Mouse (Mus musculus) hindbrain, embryonic 11.5 days (tissue): Measurements from ENCODE around the gene Hadh. TPM values are rescaled to one million over a fixed set of nuclear protein-coding genes. Genes with fewer than 3 reads are reported as not detected.

Source experiments
- ATAC-seq: fragments of 200-750 bp; cut with Nextera tagmentation; 2 replicates; pipeline ENCODE4 v1.8.0; 2017; ENCODE audit warnings: mild to moderate bottlenecking, moderate TSS enrichment, moderate library complexity; ENCODE audit not compliant: low FRiP score
- DNase-seq: peaks from one replicate; pipeline ENCODE4 v3.0.0-alpha.2; 2015; ENCODE audit warnings: low spot score
- H3K27ac ChIP-seq: fragments of 300-500 bp; sonication (generic); 2 replicates; pipeline ENCODE4 v1.5.1; 2014; ENCODE audit warnings: mild to moderate bottlenecking, low read depth, low read length
- H3K27me3 ChIP-seq: fragments of 300-500 bp; sonication (generic); 2 replicates; pipeline ENCODE4 v1.6.1; 2014; ENCODE audit warnings: mild to moderate bottlenecking, low read length, moderate library complexity, mixed read lengths; ENCODE audit not compliant: control insufficient read depth, insufficient read depth
- H3K36me3 ChIP-seq: fragments of 300-500 bp; sonication (generic); 2 replicates; pipeline ENCODE4 v1.6.1; 2014; ENCODE audit warnings: mild to moderate bottlenecking, low read length, moderate library complexity, mixed read lengths; ENCODE audit not compliant: control insufficient read depth, insufficient read depth
- H3K4me1 ChIP-seq: fragments of 300-500 bp; sonication (generic); replicated peaks from 2 replicates; pipeline ENCODE4 v1.6.1; 2014; ENCODE audit warnings: low read length, mixed read lengths; ENCODE audit not compliant: control insufficient read depth, insufficient read depth
- H3K4me2 ChIP-seq: fragments of 300-500 bp; sonication (generic); replicated peaks from 2 replicates; pipeline ENCODE4 v1.6.1; 2014; ENCODE audit warnings: mild to moderate bottlenecking, low read depth, low read length
- H3K4me3 ChIP-seq: fragments of 300-500 bp; sonication (generic); 2 replicates; pipeline ENCODE4 v1.5.1; 2014; ENCODE audit warnings: low read depth, low read length
- H3K9ac ChIP-seq: fragments of 300-500 bp; sonication (generic); 2 replicates; pipeline ENCODE4 v1.6.1; 2014; ENCODE audit warnings: low read depth, low read length
- H3K9me3 ChIP-seq: fragments of 300-500 bp; sonication (generic); 2 replicates; pipeline ENCODE4 v1.6.1; 2016; ENCODE audit warnings: low read length; ENCODE audit not compliant: control insufficient read depth
- WGBS: fragments of 180-500 bp; shearing (Covaris S2); extraction: QIAGEN DNeasy Blood & Tissue Kit; methylation state at CpG from one replicate; pipeline ENCODE4 v1.1.7; 2014; 5-methylcytosine and 5-hydroxymethylcytosine counted together
- polyA plus RNA-seq: library from polyadenylated mRNA; unstranded; fragments of >200 nt; fragmentation: Nextera tagmentation; extraction: Ambion mirVana; gene quantifications from 2 replicates; pipeline ENCODE4 v1.2.1, GENCODE M21; 2014

Hadh gene
- polyA plus RNA-seq, 1 experiment from 2014 or later: 60.4 TPM

DNA sequence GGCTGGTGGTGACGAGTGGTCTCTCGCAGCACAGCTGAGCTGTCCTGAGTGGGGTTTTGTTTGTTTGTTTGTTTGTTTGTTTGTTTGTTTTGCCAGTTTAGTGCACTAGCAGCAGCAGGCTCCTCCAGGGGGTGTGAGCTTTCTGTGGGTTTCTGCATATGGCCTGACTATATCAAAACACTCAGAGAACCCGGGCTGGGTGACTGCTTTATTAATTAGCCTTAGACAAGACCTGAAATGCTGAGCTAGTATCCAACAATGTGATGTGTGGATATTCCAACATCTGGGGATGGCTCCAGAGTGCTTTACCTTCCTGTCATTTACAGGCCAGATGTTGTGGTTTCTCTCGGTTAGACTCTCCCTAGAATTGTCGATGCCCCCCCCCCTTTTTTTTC lies 31.4 kb upstream of the Hadh start:
- no peak overlapping the region for H3K27ac ChIP-seq
- peak overlapping the region; percentile 95 for H3K4me2 ChIP-seq
- peaks cover 2% of the 10 kb centered on the region; the same call in 1 of the 2 replicates for H3K27me3 ChIP-seq
- H3K9me3 ChIP-seq: no peaks in the 10 kb centered on the region
- WGBS: 23% methylated on average over 5 of the region's 5 CpGs
- H3K4me3 ChIP-seq: peak overlapping the region; percentile 69
- H3K36me3 ChIP-seq: no peaks in the 10 kb centered on the region
- peak overlapping the region; percentile 79 for H3K9ac ChIP-seq
- peak; percentile 57 for ATAC-seq
- DNase-seq: no peak
- no peaks in the 10 kb centered on the region for H3K4me1 ChIP-seq

DNA sequence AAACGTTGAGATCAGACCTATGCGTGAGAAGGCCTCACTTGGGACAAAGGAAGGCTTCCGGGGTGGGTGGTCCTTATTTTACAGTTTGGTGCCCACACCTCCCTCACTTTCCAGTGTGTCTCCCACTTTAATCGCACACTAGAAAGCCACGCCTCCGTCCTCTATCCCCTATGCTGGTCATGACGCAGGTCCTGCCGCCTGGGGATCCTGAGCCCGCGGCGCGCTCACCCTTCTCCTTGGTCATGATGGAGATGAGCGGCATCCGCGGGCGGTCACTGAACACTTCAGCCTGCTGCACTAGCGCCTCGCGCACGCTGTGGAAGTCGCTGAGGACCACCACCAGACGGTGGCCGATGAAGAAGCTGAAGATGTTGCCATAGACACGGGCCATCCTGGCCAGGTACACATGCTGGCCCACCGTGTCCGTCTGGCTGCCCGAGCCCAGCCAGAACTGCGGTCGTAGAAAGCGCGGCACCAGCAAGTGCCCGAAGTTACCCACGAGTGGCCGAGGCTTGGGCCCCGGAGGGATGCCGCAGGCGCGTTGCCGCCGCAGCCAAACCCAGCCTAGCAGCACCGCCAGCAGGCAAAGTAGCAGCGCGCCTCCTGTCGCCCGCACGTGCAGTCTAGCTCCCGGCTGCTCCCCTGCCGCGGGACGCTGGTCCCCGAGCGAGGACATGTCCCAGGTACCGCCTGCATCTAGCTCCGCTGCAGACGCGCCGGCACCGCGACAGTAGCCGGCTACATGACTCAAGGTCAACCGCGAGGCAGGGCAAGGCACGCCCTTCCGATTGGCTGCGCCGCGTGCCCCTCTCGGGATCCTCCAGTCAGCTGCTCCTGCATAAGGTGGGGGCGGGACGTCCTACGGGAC lies 30.8 kb upstream of the Hadh start, which contains the start of gene Cyp2u1:
Cyp2u1 (minus strand) TSS at position 776 of the 868 bp plus-strand sequence.
- DNase-seq (peak; percentile 90), ATAC-seq (peak; percentile 98)
- Histone ChIP-seq H3K36me3 (no peaks in the 10 kb centered on the region), H3K4me3 (peak within 1 kb of the TSS; percentile 69), H3K9me3 (no peaks in the 10 kb centered on the region), H3K4me1 (no peaks in the 10 kb centered on the region), H3K27ac (peak within 1 kb of the TSS; percentile 54), H3K4me2 (peak within 1 kb of the TSS; percentile 95), H3K27me3 (peaks cover 2% of the 10 kb centered on the region; the same call in 1 of the 2 replicates), H3K9ac (peak within 1 kb of the TSS; percentile 79)
- WGBS: 1% methylated on average over 70 of the region's 71 CpGs

GRCm38 (mm10) chr3:131299908-131300307 lies 28.0 kb upstream of the Hadh start:
- ATAC-seq (no peak), DNase-seq (peak; percentile 54)
- 12% methylated on average over 6 of the region's 6 CpGs for WGBS
- H3K9me3 ChIP-seq: no peaks in the 10 kb centered on the region
- no peak overlapping the region for H3K4me2 ChIP-seq
- peaks cover 2% of the 10 kb centered on the region; the same call in 1 of the 2 replicates for H3K27me3 ChIP-seq
- H3K4me1 ChIP-seq: no peaks in the 10 kb centered on the region
- H3K9ac ChIP-seq: no peak overlapping the region
- no peaks in the 10 kb centered on the region for H3K36me3 ChIP-seq
- no peak overlapping the region for H3K4me3 ChIP-seq
- H3K27ac ChIP-seq: no peak overlapping the region

DNA sequence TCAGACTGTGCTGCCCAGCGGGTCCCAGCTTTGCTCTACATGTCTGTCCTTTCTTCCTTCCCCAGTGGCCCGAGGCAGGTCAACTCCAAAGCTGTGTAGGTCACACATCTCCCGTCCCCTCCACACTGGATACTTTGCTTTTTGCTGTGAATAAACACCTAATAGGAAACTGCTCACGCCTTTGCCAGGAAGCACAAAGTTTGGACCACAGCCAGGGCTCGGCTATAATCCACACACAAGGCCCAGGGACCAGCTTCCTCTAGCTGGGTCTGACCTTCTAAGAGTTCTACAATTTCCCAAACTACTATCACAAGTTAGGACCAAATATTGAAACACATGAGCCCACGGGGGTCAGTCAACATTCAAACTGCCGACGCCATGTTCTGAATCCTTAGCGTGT lies 27.2 kb upstream of the Hadh start:
- Histone ChIP-seq H3K4me2 (no peak overlapping the region), H3K27ac (no peak overlapping the region), H3K36me3 (no peaks in the 10 kb centered on the region), H3K27me3 (peaks cover 2% of the 10 kb centered on the region; the same call in 1 of the 2 replicates), H3K9ac (no peak overlapping the region), H3K4me1 (no peaks in the 10 kb centered on the region), H3K9me3 (no peaks in the 10 kb centered on the region), H3K4me3 (no peak overlapping the region)
- DNase-seq (no peak), ATAC-seq (no peak)
- WGBS: 84% methylated on average over 9 of the region's 9 CpGs

GRCm38 (mm10) chr3:131296893-131297292 lies 25.0 kb upstream of the Hadh start:
- Histone ChIP-seq H3K27me3 (no peaks in the 10 kb centered on the region), H3K4me2 (no peak overlapping the region), H3K36me3 (no peaks in the 10 kb centered on the region), H3K27ac (no peak overlapping the region), H3K4me3 (no peak overlapping the region), H3K9ac (no peak overlapping the region), H3K9me3 (no peaks in the 10 kb centered on the region), H3K4me1 (no peaks in the 10 kb centered on the region)
- DNase-seq: no peak
- WGBS: 90% methylated on average over 7 of the region's 7 CpGs
- ATAC-seq: no peak

- Histone ChIP-seq H3K27me3 (no peaks in the 10 kb centered on the region), H3K4me3 (no peak overlapping the region), H3K4me1 (no peaks in the 10 kb centered on the region), H3K4me2 (no peak overlapping the region), H3K36me3 (no peaks in the 10 kb centered on the region), H3K9me3 (no peaks in the 10 kb centered on the region), H3K9ac (no peak overlapping the region), H3K27ac (no peak overlapping the region)
- ATAC-seq: no peak
- 89% methylated on average over 12 of the region's 12 CpGs for WGBS
- no peak for DNase-seq
Observed at GRCm38 (mm10) chr3:131295513-131296200, 23.8 kb upstream of the Hadh start.

- no peak overlapping the region for H3K27ac ChIP-seq
- H3K4me3 ChIP-seq: no peak overlapping the region
- no peak overlapping the region for H3K4me2 ChIP-seq
- H3K36me3 ChIP-seq: no peaks in the 10 kb centered on the region
- DNase-seq (no peak), ATAC-seq (no peak)
- no peaks in the 10 kb centered on the region for H3K9me3 ChIP-seq
- H3K4me1 ChIP-seq: no peaks in the 10 kb centered on the region
- no peaks in the 10 kb centered on the region for H3K27me3 ChIP-seq
- no peak overlapping the region for H3K9ac ChIP-seq
- 60% methylated on average over 3 of the region's 3 CpGs for WGBS
Observed at GRCm38 (mm10) chr3:131294503-131294902, 22.6 kb upstream of the Hadh start.

DNA sequence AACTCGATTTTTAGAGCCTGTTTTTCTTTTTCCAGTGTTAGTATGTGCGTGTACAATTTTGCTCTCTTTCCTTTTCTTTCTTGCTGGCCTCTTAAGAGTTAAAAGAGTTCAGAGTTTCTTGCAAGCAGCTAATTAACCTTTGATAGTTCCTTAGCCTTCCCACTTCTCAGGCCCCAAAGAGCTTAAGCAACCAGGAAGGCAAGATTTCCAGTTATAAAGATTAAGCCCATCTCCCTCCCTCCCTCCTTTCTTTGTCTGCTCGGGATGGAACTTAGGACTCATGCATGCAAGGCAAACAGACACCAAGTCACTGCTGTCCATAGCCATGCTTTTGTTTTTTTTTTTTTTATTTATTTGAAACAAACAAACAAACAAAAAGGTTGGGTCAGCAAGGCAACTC lies 21.1 kb upstream of the Hadh start:
- no peak overlapping the region for H3K27ac ChIP-seq
- H3K4me3 ChIP-seq: no peak overlapping the region
- H3K4me2 ChIP-seq: no peak overlapping the region
- H3K9ac ChIP-seq: no peak overlapping the region
- WGBS: 82% methylated on average over 3 of the region's 3 CpGs
- DNase-seq (no peak), ATAC-seq (no peak)
- no peaks in the 10 kb centered on the region for H3K4me1 ChIP-seq
- H3K9me3 ChIP-seq: no peaks in the 10 kb centered on the region
- H3K27me3 ChIP-seq: no peaks in the 10 kb centered on the region
- H3K36me3 ChIP-seq: no peaks in the 10 kb centered on the region
